Mouse (Mus musculus): ENCODE measurements around the gene Cd300lf. TPM values are rescaled to one million over a fixed set of nuclear protein-coding genes. Genes with fewer than 3 reads are reported as not detected.

Gene Cd300lf
- polyA plus RNA-seq, 1 experiment: 0.81 TPM

DNA sequence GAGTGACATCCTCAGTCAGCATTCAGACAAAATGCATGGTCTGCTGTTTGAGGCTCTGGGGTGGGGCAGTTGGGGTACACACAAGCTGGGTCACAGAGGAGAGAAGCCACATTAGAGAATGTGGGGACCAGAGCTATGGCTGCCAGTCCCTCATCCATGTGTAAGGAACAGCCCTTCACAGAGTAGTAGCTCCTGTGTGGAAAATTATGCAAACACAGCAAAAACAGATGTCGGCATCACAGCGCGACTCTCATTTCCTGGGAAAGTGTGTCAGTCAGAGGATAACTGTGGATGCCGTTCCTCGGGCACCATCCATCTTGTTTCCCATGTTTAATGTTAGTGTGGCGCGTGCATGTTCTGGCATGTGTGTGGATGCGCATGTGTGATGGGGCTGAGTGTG lies 25.6 kb downstream of the Cd300lf start:
- Histone ChIP-seq H3K4me3 (ENCODE audit: insufficient read depth, low read length) (no peak overlapping the region), H3K27ac (ENCODE audit: insufficient read depth, low read length) (no peak overlapping the region), H3K4me1 (ENCODE audit: control insufficient read depth, insufficient read depth, low read length) (0 out of 2 replicates have a peak, but pooled peaks cover 2% of the 10 kb centered on the region)
- TF ChIP-seq POLR2A (IDR thresholded peaks at IDR 0.05; ENCODE audit: low read depth, low read length): no peak
- TF ChIP-seq CTCF (IDR thresholded peaks at IDR 0.05; ENCODE audit: borderline replicate concordance, insufficient read depth, low read length): no peak

DNA sequence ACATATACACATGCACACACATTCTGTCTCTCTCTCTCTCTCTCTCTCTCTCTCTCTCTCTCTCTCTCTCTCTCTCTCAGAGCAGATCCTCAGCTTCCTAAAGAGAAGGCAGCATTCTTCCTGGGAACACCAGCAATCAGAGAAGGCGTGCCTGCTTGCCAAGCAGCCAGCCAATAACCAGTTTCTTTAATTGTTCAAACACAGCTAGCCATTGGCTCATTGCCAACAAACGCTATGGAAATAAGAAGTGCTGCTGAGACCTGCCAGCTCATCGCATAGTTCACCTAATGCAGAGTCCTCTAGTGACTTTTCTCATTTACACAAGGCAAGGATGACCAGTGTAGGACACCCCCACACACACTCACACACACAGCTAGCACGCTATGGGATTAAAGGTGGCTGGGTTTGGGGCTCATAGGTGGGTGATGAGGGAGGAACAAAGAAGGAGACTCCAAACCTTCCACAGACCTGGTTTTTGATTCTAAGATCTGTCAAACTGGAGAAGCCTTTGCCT lies 26.3 kb downstream of the Cd300lf start:
- H3K4me1 ChIP-seq (ENCODE audit: control insufficient read depth, insufficient read depth, low read length): 0 out of 2 replicates have a peak, but pooled peaks cover 2% of the 10 kb centered on the region
- TF ChIP-seq CTCF (IDR thresholded peaks at IDR 0.05; ENCODE audit: borderline replicate concordance, insufficient read depth, low read length): no peak
- no peak overlapping the region for H3K27ac ChIP-seq (ENCODE audit: insufficient read depth, low read length)
- no peak overlapping the region for H3K4me3 ChIP-seq (ENCODE audit: insufficient read depth, low read length)

DNA sequence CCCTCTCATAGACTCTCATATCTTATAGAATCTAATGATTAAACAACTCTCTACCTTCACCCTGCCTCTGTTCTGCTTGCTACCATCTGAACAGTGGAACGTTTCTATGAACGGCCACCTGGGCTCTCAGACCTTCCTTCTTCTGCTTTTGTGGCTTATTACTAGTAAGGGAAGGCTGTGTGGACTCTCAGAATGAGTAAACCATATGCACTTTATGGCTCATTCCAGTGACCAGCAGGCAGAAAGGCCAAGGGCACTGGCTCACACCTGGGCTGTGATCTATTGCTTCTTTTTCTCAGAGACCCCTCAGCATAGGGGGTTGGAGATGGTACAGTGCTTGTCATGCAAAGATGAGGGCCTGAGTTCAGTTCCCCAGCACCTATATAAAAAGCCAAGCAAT lies 27.2 kb downstream of the Cd300lf start:
- TF ChIP-seq POLR2A (IDR thresholded peaks at IDR 0.05; ENCODE audit: low read depth, low read length) (no peak), CTCF (IDR thresholded peaks at IDR 0.05; ENCODE audit: borderline replicate concordance, insufficient read depth, low read length) (no peak)
- no peak overlapping the region for H3K27ac ChIP-seq (ENCODE audit: insufficient read depth, low read length)
- no peak overlapping the region for H3K4me3 ChIP-seq (ENCODE audit: insufficient read depth, low read length)
- 0 out of 2 replicates have a peak, but pooled peaks cover 2% of the 10 kb centered on the region for H3K4me1 ChIP-seq (ENCODE audit: control insufficient read depth, insufficient read depth, low read length)

DNA sequence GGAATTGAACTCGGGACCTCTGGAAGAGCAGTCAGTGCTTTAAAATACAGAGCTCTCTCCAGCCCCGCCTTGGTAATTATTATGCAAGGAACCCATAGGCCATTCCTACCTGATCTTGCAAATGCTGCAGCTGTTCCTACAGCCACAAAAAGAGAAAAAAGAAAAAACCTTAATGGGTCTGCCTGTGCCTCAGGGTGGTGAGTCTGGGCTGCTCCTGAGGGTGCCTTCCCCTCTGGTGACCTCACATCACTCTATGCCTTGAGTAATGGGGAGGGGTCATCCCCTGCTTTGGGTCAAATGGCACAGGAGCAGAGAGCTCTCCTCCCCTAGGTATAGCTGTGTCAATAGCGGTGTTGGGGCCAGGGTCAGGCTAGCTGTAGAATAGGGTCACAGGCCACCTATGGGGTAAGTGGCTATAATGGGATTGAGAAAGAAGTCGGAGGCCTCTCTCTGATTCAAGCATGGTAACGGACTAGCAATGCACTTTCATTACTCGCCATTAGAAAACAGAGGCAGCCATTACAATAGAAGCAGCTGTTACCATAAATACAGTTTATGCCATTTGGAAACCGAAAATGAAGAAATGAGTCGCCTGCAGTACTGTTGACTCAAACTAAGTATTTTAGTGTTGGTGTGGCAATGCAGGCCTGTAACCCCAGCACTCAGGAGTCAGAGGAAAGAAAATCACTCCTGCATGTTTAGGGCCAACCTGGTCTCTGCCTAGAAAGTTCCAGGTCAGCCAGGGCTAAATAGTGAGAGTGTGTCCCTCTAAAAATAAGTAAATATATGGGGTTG lies 28.8 kb downstream of the Cd300lf start:
- 0 out of 2 replicates have a peak, but pooled peaks cover 2% of the 10 kb centered on the region for H3K4me1 ChIP-seq (ENCODE audit: control insufficient read depth, insufficient read depth, low read length)
- no peak overlapping the region for H3K27ac ChIP-seq (ENCODE audit: insufficient read depth, low read length)
- H3K4me3 ChIP-seq (ENCODE audit: insufficient read depth, low read length): no peak overlapping the region
- no peak for TF ChIP-seq CTCF (IDR thresholded peaks at IDR 0.05; ENCODE audit: borderline replicate concordance, insufficient read depth, low read length)
- no peak for TF ChIP-seq POLR2A (IDR thresholded peaks at IDR 0.05; ENCODE audit: low read depth, low read length)

DNA sequence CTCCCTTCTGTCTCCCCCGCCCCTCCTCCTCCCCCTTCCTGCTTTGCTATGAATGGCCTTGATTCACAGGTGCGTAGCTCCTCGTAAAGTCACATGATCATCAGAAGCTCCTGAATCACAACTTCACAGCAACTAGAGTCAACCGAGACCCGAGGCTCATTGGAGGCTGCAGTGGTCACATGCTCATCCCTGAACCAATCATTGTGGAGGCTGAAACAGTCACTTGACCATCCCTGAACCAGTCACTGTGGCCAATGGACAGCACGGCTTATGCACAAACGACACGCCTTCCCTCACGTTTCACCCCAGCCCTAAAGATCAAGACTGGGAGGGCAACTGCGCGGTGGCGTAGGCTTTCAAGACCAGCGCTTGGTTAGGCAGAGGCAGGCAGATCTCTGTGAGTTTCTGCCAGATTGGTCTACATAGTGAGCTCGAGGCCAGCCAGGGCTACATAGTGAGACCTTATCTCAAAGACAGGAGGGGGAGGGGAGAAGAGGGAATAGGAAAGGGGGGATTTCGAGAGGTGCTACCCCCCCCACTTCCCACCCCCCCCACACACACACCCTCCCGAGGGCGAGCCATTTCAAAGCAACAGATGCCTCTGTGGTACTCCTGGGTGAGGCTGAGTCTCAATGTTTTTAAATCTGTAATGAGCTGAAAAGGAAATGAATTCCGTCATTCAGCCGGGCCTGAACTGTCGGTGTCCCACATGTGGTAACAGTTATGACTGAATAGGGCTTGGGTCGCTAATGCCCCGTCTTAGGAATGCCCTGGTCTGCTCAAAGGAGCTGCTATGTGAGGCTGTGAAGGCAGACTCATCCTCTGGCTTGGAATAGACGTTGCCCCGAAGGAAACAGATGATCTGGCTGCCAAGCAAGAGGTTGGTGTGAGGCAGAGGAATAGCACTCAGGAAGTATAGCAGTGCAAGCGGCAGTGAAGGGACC lies 30.1 kb downstream of the Cd300lf start:
- TF ChIP-seq CTCF (IDR thresholded peaks at IDR 0.05; ENCODE audit: borderline replicate concordance, insufficient read depth, low read length) (no peak), POLR2A (IDR thresholded peaks at IDR 0.05; ENCODE audit: low read depth, low read length) (no peak)
- Histone ChIP-seq H3K4me1 (ENCODE audit: control insufficient read depth, insufficient read depth, low read length) (0 out of 2 replicates have a peak, but pooled peaks cover 2% of the 10 kb centered on the region), H3K27ac (ENCODE audit: insufficient read depth, low read length) (no peak overlapping the region), H3K4me3 (ENCODE audit: insufficient read depth, low read length) (no peak overlapping the region)

DNA sequence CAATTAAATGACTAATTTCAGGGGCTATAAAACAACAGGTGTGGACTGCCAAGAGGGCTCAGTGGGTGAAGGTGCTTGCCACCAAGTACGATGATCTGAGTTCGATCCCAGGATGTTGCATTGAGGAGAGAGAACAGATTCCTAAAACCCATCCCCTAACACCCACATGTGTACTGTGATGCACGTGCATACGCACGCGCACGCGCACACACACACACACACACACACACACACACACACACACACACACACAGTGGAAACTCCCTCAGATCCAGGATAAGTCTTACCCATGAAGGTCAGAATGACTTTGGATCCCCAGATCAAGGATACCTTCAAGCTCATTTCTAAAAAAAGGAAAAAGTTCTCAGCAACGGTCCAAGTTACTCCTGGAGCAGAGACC lies 31.7 kb downstream of the Cd300lf start:
- Histone ChIP-seq H3K4me3 (ENCODE audit: insufficient read depth, low read length) (no peak overlapping the region), H3K27ac (ENCODE audit: insufficient read depth, low read length) (no peak overlapping the region), H3K4me1 (ENCODE audit: control insufficient read depth, insufficient read depth, low read length) (0 out of 2 replicates have a peak, but pooled peaks cover 2% of the 10 kb centered on the region)
- no peak for TF ChIP-seq CTCF (IDR thresholded peaks at IDR 0.05; ENCODE audit: borderline replicate concordance, insufficient read depth, low read length)

DNA sequence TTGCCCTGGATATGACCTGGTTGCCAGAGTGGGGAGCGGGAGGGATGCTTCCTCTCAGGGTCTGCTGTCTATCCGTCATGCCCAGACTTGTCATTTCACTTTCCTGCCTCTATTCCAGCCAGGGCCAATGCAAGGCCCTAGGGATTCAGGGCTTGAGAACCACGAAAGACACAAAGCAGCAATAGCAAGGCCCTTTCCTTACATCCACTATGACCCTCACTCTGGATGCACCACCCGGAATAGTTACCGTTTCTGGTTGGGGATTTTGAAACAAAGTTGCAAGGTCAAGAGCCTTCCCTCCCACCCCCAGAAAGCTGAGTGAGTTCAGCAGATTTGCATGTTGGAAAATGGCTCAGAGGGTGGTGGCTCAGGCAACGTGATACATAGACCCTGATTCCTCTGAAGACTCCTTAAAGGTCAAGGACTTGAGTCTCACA lies 32.2 kb downstream of the Cd300lf start:
- 0 out of 2 replicates have a peak, but pooled peaks cover 2% of the 10 kb centered on the region for H3K4me1 ChIP-seq (ENCODE audit: control insufficient read depth, insufficient read depth, low read length)
- H3K4me3 ChIP-seq (ENCODE audit: insufficient read depth, low read length): no peak overlapping the region
- H3K27ac ChIP-seq (ENCODE audit: insufficient read depth, low read length): no peak overlapping the region
- TF ChIP-seq CTCF (IDR thresholded peaks at IDR 0.05; ENCODE audit: borderline replicate concordance, insufficient read depth, low read length) (no peak), POLR2A (IDR thresholded peaks at IDR 0.05; ENCODE audit: low read depth, low read length) (no peak)

DNA sequence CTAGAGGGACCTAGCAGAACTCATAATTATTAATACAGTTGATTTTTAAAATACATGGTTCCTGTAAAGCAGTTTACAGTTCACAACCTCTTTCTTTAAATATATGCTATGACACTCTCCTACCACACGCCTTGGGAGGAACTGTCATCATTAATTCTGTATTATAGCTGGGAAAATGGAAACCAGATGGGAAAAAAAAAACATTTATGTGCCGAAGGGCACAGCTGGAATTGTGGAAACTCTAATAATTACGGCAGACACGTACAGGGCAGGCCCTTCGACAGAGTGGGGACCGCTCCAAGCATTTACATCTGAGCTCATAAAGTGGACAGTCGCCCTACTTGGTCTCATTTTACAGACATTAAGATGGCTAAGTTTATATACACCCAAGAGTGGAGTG lies 33.1 kb downstream of the Cd300lf start:
- no peak overlapping the region for H3K4me3 ChIP-seq (ENCODE audit: insufficient read depth, low read length)
- no peak overlapping the region for H3K27ac ChIP-seq (ENCODE audit: insufficient read depth, low read length)
- TF ChIP-seq CTCF (IDR thresholded peaks at IDR 0.05; ENCODE audit: borderline replicate concordance, insufficient read depth, low read length) (no peak), POLR2A (IDR thresholded peaks at IDR 0.05; ENCODE audit: low read depth, low read length) (no peak)
- H3K4me1 ChIP-seq (ENCODE audit: control insufficient read depth, insufficient read depth, low read length): 0 out of 2 replicates have a peak, but pooled peaks cover 2% of the 10 kb centered on the region

DNA sequence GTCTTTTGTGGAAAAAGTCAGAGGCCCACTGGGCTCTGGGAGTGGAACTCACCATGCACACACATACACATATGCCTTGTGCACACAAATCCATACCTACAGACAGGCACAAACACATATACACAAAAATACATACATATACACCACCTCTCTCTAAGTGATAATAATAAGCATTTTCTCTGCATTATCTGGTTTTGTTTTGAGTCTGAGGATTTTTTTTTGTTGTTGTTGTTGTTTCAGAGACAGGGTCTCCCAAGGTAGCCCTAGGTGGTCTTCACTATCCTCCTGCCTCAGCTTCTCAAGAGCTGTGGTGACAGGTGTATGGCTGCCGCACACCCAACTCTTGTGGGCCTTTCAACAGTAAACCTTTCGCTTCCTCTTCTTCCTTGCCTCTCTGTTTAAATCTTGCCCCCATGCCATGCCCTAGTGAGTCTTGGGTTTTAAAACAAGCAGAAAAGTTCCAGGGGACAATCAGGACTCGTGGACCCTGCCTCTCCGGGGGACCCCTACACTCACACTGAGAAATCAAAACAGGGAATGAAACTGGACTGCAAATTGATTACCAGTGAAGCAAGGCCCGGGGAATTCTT lies 33.7 kb downstream of the Cd300lf start:
- H3K27ac ChIP-seq (ENCODE audit: insufficient read depth, low read length): no peak overlapping the region
- TF ChIP-seq CTCF (IDR thresholded peaks at IDR 0.05; ENCODE audit: borderline replicate concordance, insufficient read depth, low read length): no peak
- TF ChIP-seq POLR2A (IDR thresholded peaks at IDR 0.05; ENCODE audit: low read depth, low read length): no peak
- no peak overlapping the region for H3K4me3 ChIP-seq (ENCODE audit: insufficient read depth, low read length)
- 0 out of 2 replicates have a peak, but pooled peaks cover 2% of the 10 kb centered on the region for H3K4me1 ChIP-seq (ENCODE audit: control insufficient read depth, insufficient read depth, low read length)
